Mouse (Mus musculus) gastrocnemius, adult 18-20 months (tissue): ENCODE data around the gene Klc1. TPM values are rescaled to one million over a fixed set of nuclear protein-coding genes. Genes with fewer than 3 reads are reported as not detected.
"Not testable (repeated sequence)": the region's sequence is repeated elsewhere in the genome, so short reads cannot be mapped to it uniquely, and the experiment has no call there.

ENCODE experiments used
- DNase-seq: peaks from one replicate; pipeline ENCODE4 v3.0.0; 2021; ENCODE audit warnings: low spot score
- long read RNA-seq, 2 experiments: library from polyadenylated mRNA; stranded (forward); transcript quantifications; one replicate each; pipeline ENCODE4 v2.0.0; 2021
- total RNA-seq, 2 experiments: library from RNA; stranded (reverse); gene quantifications; 2 replicates each; pipeline ENCODE4 v1.2.3; 2021

Gene Klc1
- total RNA-seq, result 10 to 100 TPM; 59.1 to 60.1 TPM
- long read RNA-seq, experiment 1, transcript Klc1-204 (16 exons, 2,268 nt), result minor isoform, 11 of 72 reads
- long read RNA-seq, experiment 1, transcript Klc1-201 (16 exons, 2,504 nt), result major isoform, 25 of 72 reads
- long read RNA-seq, experiment 1, partial matches to known transcripts, result 3 of 72 reads
- long read RNA-seq, experiment 1, other reads (novel, unspliced or antisense), result 32 of 72 reads
- long read RNA-seq, experiment 2, transcript Klc1-204 (16 exons, 2,268 nt), result minor isoform, 7 of 48 reads
- long read RNA-seq, experiment 2, transcript Klc1-201 (16 exons, 2,504 nt), result major isoform, 11 of 48 reads
- long read RNA-seq, experiment 2, partial matches to known transcripts, result 5 of 48 reads
- long read RNA-seq, experiment 2, other reads (novel, unspliced or antisense), result 21 of 48 reads

DNA sequence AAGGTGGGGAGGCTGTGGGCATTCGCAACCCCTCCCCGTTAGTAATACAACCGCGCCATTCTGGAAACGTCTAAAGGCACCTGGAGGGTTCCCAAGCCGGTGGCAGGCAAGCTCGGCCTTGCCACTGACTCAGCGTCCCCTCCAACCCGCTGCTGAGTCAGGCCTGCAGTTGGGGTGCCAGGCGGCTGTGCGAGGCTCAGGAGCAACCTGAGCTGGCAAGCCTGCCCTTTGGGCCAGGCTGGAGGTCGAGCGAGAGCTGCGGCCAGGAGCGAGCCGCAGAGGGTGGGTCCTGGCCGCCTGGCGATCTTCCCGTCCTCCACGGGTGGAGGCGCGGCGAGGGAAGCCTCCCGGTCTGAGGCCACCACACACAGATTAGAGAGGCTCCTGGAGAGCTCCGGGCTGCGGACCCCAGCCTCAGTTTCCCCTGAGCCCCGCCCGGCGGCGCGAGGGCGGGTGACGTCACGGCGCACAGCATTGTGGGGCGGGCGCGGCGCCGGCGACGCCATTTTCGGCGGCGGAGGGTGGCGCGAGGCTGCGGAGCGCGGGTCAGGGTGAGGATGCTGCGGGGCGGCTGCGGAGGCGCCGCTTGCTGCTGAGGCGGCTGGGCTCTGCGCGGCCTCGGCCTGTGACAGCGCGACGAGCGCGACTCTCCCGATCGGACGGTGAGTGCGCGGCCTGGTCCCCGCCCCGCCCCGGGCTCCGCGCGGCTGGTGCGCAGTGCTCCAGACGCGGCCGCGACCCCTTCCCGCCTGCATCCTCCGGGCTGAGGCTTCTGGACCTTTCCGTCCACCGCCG, at the start of gene Klc1:
Klc1 (plus strand) TSS at position 469 of the 795 bp plus-strand sequence.
- DNase-seq, result peak; percentile 69

DNA sequence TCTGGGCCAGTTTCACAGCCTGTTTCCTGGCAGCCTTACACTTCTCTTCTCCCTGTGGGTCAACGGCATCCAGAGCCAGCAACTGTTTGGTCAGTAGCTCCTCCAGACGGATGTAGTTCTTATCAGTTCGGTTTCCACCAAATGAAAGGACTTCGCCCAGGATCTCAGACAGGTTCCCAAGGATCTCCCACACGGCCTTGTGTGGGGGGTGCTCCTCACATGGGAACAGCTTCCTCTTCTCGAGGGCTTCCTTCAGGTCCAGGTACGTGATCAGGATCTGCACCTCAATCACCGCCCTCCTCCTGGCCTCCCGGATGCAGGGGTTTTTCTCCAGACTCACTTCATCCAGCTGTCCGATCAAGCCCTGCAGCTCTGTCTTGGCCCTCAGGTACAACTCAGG, 48.6 kb upstream of the Klc1 start:
- no peak for DNase-seq

DNA sequence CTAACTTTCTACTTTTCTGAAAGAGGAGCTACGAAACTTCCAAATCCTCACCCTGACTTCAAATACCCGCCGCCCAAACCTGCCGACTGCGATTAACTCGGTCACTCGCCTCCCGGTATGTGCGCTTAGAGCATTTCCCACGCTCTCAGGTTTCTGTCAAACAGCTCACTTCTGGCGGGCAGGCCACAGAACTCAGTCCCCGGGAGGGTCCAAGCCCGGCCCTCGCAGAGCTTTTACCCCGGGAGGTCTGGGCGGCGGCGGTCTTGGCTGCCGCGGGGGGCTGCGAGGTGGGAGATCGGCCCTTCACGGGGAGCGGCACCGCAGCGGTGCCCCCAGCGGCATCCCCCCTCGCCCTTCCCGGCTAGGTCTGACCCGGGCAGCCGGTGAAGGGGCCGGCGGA, 46.2 kb upstream of the Klc1 start:
- no peak for DNase-seq

DNA sequence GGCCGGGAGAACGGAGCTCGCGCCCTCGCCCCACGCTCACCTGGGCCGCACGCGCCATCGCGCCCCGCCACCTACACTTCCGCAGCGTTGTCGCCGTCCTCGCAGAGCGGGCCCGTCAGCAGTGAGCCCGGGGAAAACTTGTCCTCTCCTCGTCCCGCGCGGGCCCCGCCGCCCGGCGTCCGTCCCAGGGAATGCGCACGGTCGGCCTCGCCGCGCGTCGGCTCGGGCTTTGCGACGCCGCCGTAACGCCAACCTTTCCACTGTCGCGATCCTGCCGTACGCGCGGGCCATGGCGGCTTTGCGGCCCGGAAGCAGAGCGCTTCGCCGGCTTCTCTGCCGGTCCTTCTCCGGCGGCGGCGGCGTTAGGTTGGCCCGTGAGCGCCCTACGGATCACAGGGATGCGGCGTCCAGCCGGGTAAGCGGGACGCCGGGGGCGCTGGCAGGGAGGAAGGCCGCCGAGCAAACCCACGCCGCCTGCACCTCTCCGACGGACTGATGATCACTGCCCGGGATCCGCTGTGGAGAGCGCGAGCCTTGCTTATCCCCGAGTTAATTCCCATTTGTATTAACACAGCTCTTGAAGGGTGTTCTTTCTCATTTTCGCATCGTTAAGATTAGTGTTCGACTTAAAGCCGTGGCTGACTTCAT, 45.5 kb upstream of the Klc1 start, which contains the start of the genes Bag5 and Apopt1:
Bag5 (minus strand) TSS at position 254 of the 648 bp plus-strand sequence.
Apopt1 (plus strand) TSS at position 258 of the 648 bp plus-strand sequence.
- peak; percentile 92 for DNase-seq

DNA sequence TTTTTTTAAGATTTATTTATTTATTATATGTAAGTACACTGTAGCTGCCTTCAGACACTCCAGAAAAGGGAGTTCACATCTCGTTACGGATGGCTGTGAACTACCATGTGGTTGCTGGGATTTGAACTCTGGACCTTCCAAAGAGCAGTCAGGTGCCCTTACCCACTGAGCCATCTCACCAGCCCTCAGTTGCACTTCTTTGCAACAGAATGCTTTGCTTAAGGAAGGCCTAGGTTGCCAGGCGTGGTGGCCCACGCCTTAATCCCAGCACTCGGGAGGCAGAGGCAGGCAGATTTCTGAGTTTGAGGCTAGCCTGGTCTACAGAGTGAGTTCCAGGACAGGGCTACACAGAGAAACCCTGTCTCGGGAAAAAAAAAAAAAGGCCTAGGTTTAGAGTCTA, 44.8 kb upstream of the Klc1 start:
- not testable (repeated sequence) for DNase-seq

DNA sequence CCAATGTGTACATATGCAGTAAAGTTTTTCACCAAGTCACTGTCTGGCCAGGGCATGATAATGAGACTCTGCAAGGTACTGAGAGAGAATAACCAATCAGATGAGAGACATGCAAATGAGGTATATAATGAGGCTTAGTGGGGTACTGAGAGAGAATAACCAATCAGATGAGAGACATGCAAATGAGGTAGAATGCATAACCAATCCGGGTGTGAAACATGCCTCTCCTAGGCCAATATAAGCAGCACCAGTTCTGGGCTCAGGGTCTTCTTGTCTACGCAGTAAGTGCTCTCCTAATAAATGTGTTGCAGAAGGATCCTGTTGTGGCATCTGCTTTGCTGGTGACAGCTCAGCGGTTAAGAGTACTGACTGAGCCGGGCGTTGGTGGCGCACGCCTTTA, 42.1 kb upstream of the Klc1 start:
- no peak for DNase-seq

DNA sequence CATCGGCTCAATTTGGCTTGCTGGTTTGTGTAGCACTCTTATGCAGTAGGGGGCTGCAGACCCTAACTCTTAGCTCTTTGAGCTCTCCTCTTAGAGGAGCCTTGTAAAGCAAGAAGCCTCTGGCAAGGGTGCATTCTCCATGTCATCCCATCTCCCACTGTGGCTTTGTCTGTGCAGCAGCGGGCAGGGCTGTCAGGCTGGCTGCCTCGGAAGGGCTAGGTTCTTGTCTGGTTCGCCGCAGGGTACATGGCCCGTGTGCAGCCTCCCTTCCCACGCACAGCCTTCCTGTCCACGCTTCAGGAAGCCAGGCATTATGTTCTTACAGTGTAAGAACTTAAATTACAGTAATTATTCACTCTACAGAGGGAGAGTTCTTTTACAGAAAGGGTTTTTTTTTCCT, 40.0 kb upstream of the Klc1 start:
- DNase-seq, result no peak

DNA sequence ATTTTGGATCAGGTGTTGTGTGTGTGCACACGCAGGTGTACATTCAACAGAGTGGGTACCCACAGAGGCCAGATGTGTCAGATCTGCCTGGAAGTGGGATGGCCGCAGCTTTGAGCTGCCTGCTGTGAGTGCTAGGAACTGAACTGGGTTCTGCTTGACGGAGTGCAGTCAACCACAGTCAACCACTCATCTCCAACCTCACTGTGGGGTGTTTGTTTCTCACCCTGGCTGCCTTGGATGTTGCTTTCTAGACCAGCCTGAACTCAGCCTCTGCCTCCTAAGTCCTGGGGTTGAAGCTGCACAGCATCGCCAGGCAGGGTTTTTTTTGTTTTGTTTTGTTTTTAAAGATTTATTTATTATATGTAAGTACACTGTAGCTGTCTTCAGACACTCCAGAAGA, 38.4 kb upstream of the Klc1 start:
- no peak for DNase-seq

DNA sequence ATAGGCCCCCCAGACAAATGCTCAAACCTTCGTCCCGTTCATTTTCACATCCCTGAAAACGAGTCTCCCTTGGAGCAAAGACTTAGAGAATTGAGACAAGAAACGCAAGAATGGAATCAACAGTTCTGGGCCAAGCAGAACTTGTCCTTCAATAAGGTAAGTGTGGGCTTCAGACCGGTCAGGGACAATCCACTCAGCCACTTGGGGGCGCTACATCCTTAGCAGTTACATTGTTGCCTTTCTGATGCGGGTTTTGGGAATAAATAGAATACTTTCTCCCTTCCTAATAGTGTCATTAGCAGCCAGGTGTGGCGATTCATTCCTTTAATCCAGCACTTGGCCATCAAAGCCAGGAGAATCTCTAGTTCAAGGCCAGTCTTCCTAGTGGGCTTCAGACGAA, 36.0 kb upstream of the Klc1 start:
- DNase-seq, result no peak

DNA sequence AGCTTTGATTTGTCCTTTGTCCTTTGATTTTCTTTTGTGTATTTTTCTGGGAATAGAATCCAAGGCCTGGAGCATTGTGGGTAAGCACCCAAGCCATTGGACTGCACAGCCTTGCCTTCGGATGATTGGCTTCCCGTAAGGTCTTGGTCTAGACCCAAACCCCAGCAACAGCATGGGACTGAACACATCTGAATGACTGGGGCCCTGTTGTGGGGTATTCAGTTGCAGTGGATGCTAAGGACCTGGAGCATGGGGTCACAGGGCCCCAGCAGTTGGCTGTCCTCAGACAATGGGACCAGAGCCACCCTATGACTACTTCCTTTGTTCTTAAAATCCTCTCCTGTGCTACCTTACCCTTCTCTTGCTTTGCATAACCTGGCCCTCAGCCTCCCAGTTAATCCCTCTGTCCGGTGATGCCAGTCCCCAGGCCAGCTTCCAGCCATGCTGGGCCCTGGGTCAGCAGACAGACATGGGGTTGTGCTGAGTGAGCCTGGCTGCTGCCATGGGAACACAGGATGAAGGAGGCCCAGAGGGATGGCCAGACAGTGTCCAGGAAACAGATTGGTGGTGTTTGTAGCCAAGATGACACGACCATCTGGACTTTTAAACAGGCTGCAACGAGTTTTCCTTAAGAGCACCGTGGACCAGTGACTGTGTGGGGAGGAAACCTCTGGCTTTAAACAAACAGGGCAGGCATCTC, 33.9 kb upstream of the Klc1 start:
- peak; percentile 53 for DNase-seq

DNA sequence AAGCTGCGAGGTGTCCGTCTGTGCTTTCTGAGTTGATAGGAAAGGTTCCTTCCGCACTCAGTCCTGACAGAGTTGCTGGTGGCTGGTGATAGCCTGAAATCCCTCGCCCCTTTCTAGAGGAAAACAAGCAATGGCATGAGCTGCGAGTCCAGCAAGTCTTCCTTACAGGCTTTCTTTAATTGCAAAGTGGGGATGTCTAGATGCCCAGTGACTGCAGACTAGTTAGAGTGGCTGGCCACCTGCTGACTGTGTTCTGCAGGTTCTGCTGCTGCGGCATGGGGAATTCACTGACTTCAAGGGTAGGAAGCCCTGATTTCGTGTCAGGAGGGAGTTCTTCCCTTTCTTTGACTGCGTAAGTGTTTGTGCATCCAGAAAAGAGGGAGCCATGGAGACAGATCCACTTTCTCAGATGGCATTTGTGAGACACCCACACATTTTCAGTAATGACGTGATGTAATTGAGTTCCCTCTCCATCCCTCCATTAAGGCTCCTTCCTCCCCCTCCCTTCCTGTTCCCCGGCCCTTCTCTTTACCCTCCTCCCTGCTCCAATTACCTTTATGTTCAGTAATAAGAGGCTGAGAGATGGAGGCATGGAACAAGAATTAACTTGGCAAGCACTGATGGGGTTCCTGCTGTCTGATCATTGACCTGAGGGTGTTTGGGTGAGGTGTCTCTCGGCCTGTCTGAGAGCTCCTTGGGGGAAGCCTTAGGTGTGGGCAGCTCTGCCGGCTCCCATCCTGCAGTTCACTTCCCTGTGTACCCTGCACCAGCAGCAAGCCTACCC, 33.1 kb upstream of the Klc1 start:
- DNase-seq, result no peak

DNA sequence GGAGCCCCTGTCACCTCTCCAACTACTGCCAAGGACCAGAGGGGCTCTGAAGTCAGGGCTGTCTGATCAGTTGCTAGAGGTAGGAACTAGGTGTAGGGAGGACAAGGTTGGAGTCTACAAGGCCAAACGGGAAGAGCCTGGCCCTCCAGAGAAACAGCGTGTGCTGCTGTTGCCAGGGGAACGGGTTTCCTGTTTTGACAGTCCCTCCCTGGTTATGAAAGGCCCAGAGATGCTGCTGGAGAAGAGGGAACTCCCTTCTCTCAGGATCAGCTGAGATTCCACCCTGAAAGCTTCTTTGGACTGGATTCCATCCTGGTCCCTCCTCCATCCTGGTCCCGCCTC, 32.6 kb upstream of the Klc1 start:
- DNase-seq, result peak; percentile 67

DNA sequence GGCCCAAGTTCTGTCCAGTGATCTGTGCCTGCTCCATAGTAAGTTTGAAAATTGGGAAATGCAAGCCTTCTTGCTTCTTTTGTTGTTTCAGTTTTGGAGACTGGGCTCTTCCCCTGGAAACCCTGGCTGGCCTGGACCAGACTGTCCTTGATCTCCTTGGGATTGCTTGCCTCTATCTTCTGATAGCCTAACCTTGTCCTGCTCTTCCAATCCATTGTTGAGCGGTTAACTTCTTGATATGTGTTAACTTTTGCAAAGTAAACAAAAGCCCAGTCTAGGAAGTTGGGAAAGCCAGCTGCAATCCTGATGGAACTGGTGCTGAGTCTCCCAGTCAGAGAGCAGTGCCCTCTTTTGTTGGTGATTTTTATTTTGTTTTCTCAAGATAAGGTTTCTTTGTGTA, 30.7 kb upstream of the Klc1 start:
- DNase-seq, result no peak

DNA sequence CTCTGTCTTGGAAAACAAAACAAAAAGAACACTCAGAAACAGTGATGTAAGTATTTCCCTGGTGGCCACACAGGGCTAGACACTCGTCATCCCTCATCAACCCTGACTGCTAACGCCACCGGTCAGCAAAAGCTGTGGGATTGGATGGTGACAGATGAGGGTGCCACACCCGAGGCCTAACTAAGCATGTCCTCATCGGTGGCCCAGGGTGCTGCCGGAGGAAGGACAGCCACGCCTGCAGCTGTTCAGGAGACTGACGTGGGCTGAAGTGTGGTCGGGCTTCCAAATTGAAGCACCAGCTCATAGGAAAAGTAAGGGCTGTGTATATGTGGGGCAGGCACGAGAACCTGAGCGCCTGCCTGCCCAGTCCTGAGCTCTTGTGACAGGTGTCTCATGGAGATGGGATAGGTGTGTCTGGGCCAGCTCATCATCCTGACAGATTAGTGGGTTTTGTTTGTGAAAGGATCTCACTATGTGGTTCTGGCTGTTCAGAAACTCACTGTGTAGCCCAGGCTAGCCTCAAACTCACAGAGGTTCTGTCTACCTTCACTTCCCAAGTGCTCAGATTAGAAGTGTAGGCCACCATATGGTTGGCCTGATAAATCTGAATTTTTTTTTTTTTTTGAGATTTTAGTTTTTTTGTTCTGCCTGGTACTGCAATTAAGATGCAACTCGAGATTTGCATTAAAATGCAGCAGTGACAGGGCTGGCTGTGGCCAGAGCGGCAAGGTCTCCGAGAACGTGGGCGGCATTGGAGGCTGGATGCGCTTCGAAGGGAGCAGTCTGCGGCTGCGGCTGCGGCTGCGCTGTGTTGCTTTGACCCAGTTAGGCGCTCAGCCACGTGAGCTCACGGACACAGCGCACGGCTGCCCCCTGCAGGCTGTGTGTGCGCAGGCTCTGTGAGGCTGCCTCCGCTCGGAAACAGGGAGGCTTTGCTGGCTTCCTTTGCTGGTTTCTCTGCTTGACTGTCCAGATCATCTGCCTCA, 26.5 kb upstream of the Klc1 start:
- DNase-seq, result peak; percentile 88

DNA sequence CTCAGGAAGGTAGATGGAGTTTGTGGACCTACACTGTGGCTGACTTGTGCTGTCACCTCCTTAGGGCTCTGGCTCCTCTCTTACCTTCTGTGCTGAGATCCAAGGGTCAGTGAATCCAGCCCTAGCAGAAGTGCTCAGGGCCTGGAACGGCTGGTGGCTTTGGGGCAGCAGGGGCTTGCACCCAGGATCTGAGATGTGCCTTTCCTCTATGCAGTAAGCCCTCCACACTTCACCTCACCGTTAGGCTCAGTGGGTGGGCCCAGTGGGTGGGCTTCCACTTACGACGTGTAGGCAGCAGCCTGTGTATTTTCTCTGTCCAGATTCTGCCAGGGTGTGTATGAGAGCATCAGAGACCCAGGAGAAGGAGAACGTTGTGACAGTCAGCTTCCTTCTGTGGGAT, 25.7 kb upstream of the Klc1 start:
- no peak for DNase-seq

DNA sequence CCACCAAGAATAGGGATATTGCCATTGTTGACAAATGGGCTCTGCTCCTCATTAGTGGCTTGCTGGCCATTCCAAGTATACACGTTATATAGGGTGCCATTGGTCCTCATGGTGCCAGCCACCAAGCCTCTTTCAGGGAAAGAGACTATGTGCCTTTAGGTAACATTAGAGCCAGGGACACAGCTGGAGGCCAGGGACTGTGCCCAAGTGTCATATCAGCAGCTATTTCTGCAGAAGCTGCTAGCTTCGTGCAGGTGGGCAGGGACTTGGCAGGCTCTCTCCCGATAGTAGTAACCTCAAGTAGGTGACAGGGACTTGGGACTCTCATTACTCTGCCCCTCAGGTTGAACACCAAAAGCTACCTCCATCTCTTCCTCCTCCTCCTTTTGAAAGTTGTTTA, 23.7 kb upstream of the Klc1 start:
- no peak for DNase-seq

DNA sequence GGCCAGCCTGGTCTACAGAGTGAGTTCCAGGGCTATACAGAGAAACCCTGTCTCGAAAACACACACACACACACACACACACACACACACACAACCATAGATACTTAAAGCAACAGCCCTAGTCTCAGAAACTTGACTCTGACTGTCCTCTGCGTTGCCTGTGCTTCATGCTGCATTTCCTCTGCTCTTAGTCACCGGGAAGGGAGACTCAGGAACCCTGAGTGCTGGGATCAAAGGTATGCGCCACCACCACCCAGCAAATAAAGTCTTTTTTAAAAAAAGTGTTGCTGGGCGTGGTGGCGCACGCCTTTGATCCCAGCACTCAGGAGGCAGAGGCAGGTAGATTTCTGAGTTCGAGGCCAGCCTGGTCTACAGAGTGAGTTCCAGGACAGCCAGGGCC, 22.0 kb upstream of the Klc1 start:
- not testable (repeated sequence) for DNase-seq

DNA sequence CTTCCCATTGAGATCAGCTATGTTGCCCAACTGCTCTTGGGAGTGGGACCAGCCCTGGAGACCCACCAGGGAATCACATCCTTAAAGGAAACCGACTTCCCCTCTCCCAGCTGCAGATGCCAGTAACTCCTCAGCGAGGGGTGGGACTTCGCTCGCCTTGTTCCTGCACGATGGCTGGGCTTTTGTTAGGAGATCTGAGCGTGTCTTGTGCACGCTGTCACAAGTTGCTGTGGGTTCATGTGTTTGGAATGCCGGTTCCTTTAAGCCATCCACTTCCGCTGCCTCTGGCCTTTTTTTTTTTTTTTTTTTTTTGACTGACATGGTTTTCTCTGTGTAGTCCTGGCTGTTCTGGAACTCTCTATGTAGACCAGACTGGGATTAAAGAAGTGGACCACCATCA, 21.3 kb upstream of the Klc1 start:
- DNase-seq, result no peak

DNA sequence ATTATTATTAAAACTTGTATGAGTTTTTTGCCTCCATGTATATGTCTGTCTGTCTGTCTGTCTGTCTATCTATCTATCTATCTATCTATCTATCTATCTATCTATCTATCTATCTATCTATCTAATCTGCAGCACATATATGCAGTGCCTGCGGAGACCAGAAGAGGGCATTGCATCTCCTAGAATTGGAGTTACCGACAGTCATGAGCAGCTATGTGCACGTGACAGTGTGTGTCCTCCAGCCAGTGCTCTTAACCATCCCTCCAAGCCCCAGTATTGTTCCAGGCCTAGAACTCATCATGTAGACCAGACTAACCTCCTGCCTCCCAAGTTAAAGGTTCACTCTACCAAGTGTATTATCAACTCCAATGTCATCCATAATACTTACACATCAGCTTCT, 19.9 kb upstream of the Klc1 start:
- DNase-seq, result peak; percentile 69

DNA sequence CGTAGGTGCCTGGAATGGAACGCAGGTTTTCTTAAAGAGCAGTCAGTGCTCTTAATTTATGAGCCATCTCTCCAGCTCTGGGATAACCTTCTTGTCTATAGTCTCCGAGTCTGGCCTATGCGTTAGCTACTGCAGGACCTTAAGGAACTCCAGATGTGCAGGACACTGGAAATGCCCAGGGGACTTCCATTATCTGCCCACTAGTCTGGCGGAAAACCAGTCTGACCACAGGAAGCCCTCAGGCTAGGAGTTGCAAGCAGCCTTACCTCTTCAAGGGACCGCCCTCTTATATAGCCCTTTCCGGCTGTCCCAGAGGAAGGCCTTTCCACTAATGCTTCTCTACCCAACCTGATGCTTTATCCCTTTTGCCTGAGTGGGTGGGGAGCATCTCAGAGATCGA, 17.3 kb upstream of the Klc1 start:
- no peak for DNase-seq
